Mouse (Mus musculus) intestine, embryonic 14.5 days (tissue): ENCODE measurements around the gene Gm3045. TPM values are rescaled to one million over a fixed set of nuclear protein-coding genes. Genes with fewer than 3 reads are reported as not detected.
A peak's percentile ranks its signal among the peaks of the same experiment; 100 is the strongest.

ENCODE experiments used
- ATAC-seq: fragments of 200-750 bp; cut with Nextera tagmentation; replicated peaks from 2 replicates; pipeline ENCODE4 v1.8.0; 2017; ENCODE audit warnings: low read depth, moderate number of reproducible peaks, moderate TSS enrichment, moderate library complexity; ENCODE audit not compliant: low FRiP score, low TSS enrichment
- DNase-seq: peaks from one replicate; pipeline ENCODE4 v3.0.0-alpha.2; 2018; ENCODE audit warnings: low spot score
- H3K27ac ChIP-seq: fragments of 300-500 bp; sonication (generic); 2 replicates; pipeline ENCODE4 v1.5.1; 2014; ENCODE audit warnings: low read depth, mild to moderate bottlenecking, control low read depth
- H3K27me3 ChIP-seq: fragments of 300-500 bp; sonication (generic); replicated peaks from 2 replicates; pipeline ENCODE4 v1.6.1; 2014; ENCODE audit warnings: low read length, control low read depth; ENCODE audit not compliant: control insufficient read depth, insufficient read depth
- H3K36me3 ChIP-seq: fragments of 300-500 bp; sonication (generic); 2 replicates; pipeline ENCODE4 v1.6.1; 2014; ENCODE audit warnings: low read length, control low read depth; ENCODE audit not compliant: control insufficient read depth, insufficient read depth
- H3K4me1 ChIP-seq: fragments of 300-500 bp; sonication (generic); replicated peaks from 2 replicates; pipeline ENCODE4 v1.6.1; 2014; ENCODE audit warnings: low read length, control low read depth, mixed read lengths; ENCODE audit not compliant: control insufficient read depth, insufficient read depth
- H3K4me2 ChIP-seq: fragments of 300-500 bp; sonication (generic); 2 replicates; pipeline ENCODE4 v1.6.1; 2014; ENCODE audit warnings: low read length
- H3K4me3 ChIP-seq: fragments of 300-500 bp; sonication (generic); 2 replicates; pipeline ENCODE4 v1.5.1; 2014; ENCODE audit warnings: low read depth, low read length, control low read depth, mixed read lengths
- H3K9ac ChIP-seq: fragments of 300-500 bp; sonication (generic); 2 replicates; pipeline ENCODE4 v1.6.1; 2014; ENCODE audit warnings: mild to moderate bottlenecking, low read length
- H3K9me3 ChIP-seq: fragments of 300-500 bp; sonication (generic); 2 replicates; pipeline ENCODE4 v1.6.1; 2016; ENCODE audit warnings: low read length, control low read depth; ENCODE audit not compliant: control insufficient read depth
- WGBS: fragments of 180-500 bp; shearing (Covaris S2); extraction: QIAGEN DNeasy Blood & Tissue Kit; methylation state at CpG from one replicate; pipeline ENCODE4 v1.1.7; 2014; 5-methylcytosine and 5-hydroxymethylcytosine counted together
- polyA plus RNA-seq: library from polyadenylated mRNA; unstranded; fragments of >200 nt; fragmentation: Nextera tagmentation; extraction: Ambion mirVana; gene quantifications from 2 replicates; pipeline ENCODE4 v1.2.1, GENCODE M21; 2014

The Gm3045 gene
- polyA plus RNA-seq, 1 experiment from 2014 or later, result not detected

GRCm38 (mm10) chr13:56468536-56468935 lies 42.1 kb downstream of the Gm3045 start:
- Histone ChIP-seq H3K9me3 (peaks cover 3% of the 10 kb centered on the region; the same call in 1 of the 2 replicates), H3K9ac (no peak overlapping the region), H3K27me3 (no peaks in the 10 kb centered on the region), H3K36me3 (no peaks in the 10 kb centered on the region), H3K4me2 (no peak overlapping the region), H3K4me1 (0 out of 2 replicates have a peak, but pooled peaks cover 3% of the 10 kb centered on the region), H3K27ac (no peak overlapping the region), H3K4me3 (no peak overlapping the region)
- no peak for ATAC-seq
- WGBS, result 91% methylated on average over 4 of the region's 4 CpGs
- DNase-seq, result no peak

- WGBS, result 86% methylated on average over 6 of the region's 6 CpGs
- Histone ChIP-seq H3K4me1 (0 out of 2 replicates have a peak, but pooled peaks cover 3% of the 10 kb centered on the region), H3K9ac (no peak overlapping the region), H3K4me2 (no peak overlapping the region), H3K27ac (no peak overlapping the region), H3K27me3 (no peaks in the 10 kb centered on the region), H3K36me3 (no peaks in the 10 kb centered on the region), H3K9me3 (peaks cover 3% of the 10 kb centered on the region; the same call in 1 of the 2 replicates), H3K4me3 (no peak overlapping the region)
- no peak for ATAC-seq
- no peak for DNase-seq
These were observed 44.8 kb downstream of the Gm3045 start for GRCm38 (mm10) chr13:56471211-56471610.

GRCm38 (mm10) chr13:56471951-56472350 lies 45.6 kb downstream of the Gm3045 start:
- peak; percentile 52 for DNase-seq
- 60% methylated on average over 9 of the region's 9 CpGs for WGBS
- no peak for ATAC-seq
- no peak overlapping the region for H3K4me3 ChIP-seq
- H3K4me2 ChIP-seq, result no peak overlapping the region
- H3K4me1 ChIP-seq, result 0 out of 2 replicates have a peak, but pooled peaks cover 3% of the 10 kb centered on the region
- H3K36me3 ChIP-seq, result no peaks in the 10 kb centered on the region
- H3K27ac ChIP-seq, result no peak overlapping the region
- H3K9me3 ChIP-seq, result no peaks in the 10 kb centered on the region
- H3K9ac ChIP-seq, result no peak overlapping the region
- H3K27me3 ChIP-seq, result no peaks in the 10 kb centered on the region

DNA sequence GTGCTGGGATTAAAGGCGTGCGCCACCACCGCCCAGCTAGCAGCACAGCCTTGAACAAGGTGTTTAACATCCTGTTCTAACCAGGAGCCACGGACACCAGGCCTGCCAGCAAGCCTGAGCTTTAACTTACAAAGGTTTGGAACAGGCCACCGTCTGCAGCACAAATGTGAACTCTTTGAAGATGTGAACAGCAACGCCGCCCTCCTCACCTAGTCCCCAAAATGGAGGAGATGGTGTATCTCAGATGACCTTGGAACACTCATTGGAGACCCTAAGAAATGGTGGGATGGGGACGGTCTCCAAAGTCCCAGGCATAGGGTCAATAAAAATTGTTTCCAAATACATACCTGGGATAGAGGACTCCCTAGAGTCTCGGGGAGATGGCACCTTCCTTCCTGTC lies 46.3 kb downstream of the Gm3045 start:
- H3K4me1 ChIP-seq, result 0 out of 2 replicates have a peak, but pooled peaks cover 3% of the 10 kb centered on the region
- ATAC-seq (no peak), DNase-seq (peak; percentile 35)
- no peak overlapping the region for H3K4me3 ChIP-seq
- no peak overlapping the region for H3K27ac ChIP-seq
- H3K36me3 ChIP-seq, result no peaks in the 10 kb centered on the region
- no peaks in the 10 kb centered on the region for H3K9me3 ChIP-seq
- no peak overlapping the region for H3K9ac ChIP-seq
- H3K4me2 ChIP-seq, result no peak overlapping the region
- 89% methylated on average over 9 of the region's 9 CpGs for WGBS
- no peaks in the 10 kb centered on the region for H3K27me3 ChIP-seq

- H3K9me3 ChIP-seq, result no peaks in the 10 kb centered on the region
- no peaks in the 10 kb centered on the region for H3K27me3 ChIP-seq
- H3K4me2 ChIP-seq, result no peak overlapping the region
- DNase-seq (peak; percentile 64), ATAC-seq (peak; percentile 70; the same call in 1 of the 2 replicates)
- no peak overlapping the region for H3K27ac ChIP-seq
- 0 out of 2 replicates have a peak, but pooled peaks cover 3% of the 10 kb centered on the region for H3K4me1 ChIP-seq
- no peak overlapping the region for H3K9ac ChIP-seq
- WGBS, result 26% methylated on average over 4 of the region's 4 CpGs
- H3K36me3 ChIP-seq, result no peaks in the 10 kb centered on the region
- H3K4me3 ChIP-seq, result no peak overlapping the region
These were observed 49.0 kb downstream of the Gm3045 start for GRCm38 (mm10) chr13:56475363-56475762.

DNA sequence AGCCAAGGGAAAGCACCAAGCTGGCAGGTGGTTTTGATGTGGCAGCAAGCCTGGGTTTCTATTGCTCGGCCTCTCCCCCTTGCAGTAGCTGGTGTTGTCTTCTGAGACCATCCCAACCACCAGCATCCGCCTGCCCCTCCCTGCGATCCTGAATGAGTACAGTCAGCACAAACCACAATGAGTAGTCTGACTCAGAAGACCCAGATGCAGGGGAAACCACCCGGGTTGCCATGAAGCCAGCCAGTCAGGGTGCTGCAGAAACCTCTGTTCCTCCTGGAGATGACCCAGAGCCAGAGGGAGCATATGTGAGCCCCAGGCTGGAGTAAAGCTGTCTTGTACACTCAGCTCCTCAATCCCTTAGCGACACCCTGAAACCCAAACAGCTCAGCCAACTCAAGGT lies 50.4 kb downstream of the Gm3045 start:
- no peak overlapping the region for H3K27ac ChIP-seq
- DNase-seq (peak; percentile 48), ATAC-seq (no peak)
- H3K27me3 ChIP-seq, result no peaks in the 10 kb centered on the region
- no peaks in the 10 kb centered on the region for H3K36me3 ChIP-seq
- no peaks in the 10 kb centered on the region for H3K4me1 ChIP-seq
- H3K4me3 ChIP-seq, result no peak overlapping the region
- 62% methylated on average over 5 of the region's 5 CpGs for WGBS
- H3K4me2 ChIP-seq, result no peak overlapping the region
- no peaks in the 10 kb centered on the region for H3K9me3 ChIP-seq
- H3K9ac ChIP-seq, result no peak overlapping the region

GRCm38 (mm10) chr13:56477271-56477670 lies 50.9 kb downstream of the Gm3045 start:
- no peaks in the 10 kb centered on the region for H3K36me3 ChIP-seq
- no peak overlapping the region for H3K27ac ChIP-seq
- H3K4me2 ChIP-seq, result no peak overlapping the region
- 34% methylated on average over 6 of the region's 6 CpGs for WGBS
- H3K9me3 ChIP-seq, result no peaks in the 10 kb centered on the region
- DNase-seq, result peak; percentile 49
- no peak overlapping the region for H3K9ac ChIP-seq
- ATAC-seq, result no peak
- no peak overlapping the region for H3K4me3 ChIP-seq
- H3K4me1 ChIP-seq, result no peaks in the 10 kb centered on the region
- H3K27me3 ChIP-seq, result no peaks in the 10 kb centered on the region

- ATAC-seq, result no peak
- H3K36me3 ChIP-seq, result no peaks in the 10 kb centered on the region
- no peaks in the 10 kb centered on the region for H3K27me3 ChIP-seq
- H3K4me2 ChIP-seq, result no peak overlapping the region
- no peak overlapping the region for H3K9ac ChIP-seq
- no peak overlapping the region for H3K27ac ChIP-seq
- peak; percentile 39 for DNase-seq
- H3K9me3 ChIP-seq, result no peaks in the 10 kb centered on the region
- no peak overlapping the region for H3K4me3 ChIP-seq
- 81% methylated on average over 6 of the region's 6 CpGs for WGBS
- H3K4me1 ChIP-seq, result no peaks in the 10 kb centered on the region
These were observed 51.6 kb downstream of the Gm3045 start for GRCm38 (mm10) chr13:56478027-56478426.

DNA sequence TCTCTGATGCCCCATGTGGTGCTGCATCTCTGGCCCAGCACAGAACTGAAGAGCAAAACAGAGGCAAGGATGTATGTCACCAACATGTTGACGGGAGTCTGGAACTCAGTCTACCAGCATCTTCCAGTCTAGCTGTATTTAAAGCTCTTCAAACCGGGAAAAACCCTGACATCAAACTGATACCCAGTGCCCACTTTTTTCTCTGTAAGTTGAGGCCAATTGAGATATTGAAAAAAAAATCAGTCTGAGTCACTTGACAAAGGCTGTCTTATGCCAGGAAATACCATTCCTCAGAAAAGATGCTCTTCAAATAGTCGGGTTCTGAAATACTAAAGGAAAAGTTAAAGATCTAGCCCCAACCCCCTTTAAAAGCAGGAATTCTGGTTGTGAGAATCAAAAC lies 55.8 kb downstream of the Gm3045 start, which contains the start of gene Il9:
Il9 (minus strand) TSS at position 101 of the 400 bp plus-strand sequence.
- no peak within 1 kb of the TSS for H3K4me3 ChIP-seq
- H3K4me1 ChIP-seq, result no peaks in the 10 kb centered on the region
- DNase-seq, result no peak
- H3K27ac ChIP-seq, result no peak within 1 kb of the TSS
- no peak for ATAC-seq
- no peaks in the 10 kb centered on the region for H3K9me3 ChIP-seq
- no peaks in the 10 kb centered on the region for H3K36me3 ChIP-seq
- WGBS, result 78% methylated on average over 3 of the region's 3 CpGs
- H3K27me3 ChIP-seq, result no peaks in the 10 kb centered on the region
- no peak within 1 kb of the TSS for H3K9ac ChIP-seq
- no peak within 1 kb of the TSS for H3K4me2 ChIP-seq
